Mouse (Mus musculus) midbrain, embryonic 16.5 days (tissue): ENCODE data around the gene Spin2e. TPM values are rescaled to one million over a fixed set of nuclear protein-coding genes. Genes with fewer than 3 reads are reported as not detected.
"Not testable (repeated sequence)": the region's sequence is repeated elsewhere in the genome, so short reads cannot be mapped to it uniquely, and the experiment has no call there.

ENCODE experiments used
- ATAC-seq: fragments of 200-750 bp; cut with Nextera tagmentation; 2 replicates; pipeline ENCODE4 v1.8.0; 2017; ENCODE audit warnings: moderate TSS enrichment
- H3K27ac ChIP-seq: fragments of 300-500 bp; sonication (generic); 2 replicates; pipeline ENCODE4 v1.5.1; 2014; ENCODE audit warnings: mild to moderate bottlenecking, low read length, mixed read lengths
- H3K27me3 ChIP-seq: fragments of 300-500 bp; sonication (generic); 2 replicates; pipeline ENCODE4 v1.6.1; 2014; ENCODE audit warnings: low read depth, low read length, mixed read lengths; ENCODE audit not compliant: control insufficient read depth, insufficient read depth
- H3K36me3 ChIP-seq: fragments of 300-500 bp; sonication (generic); 2 replicates; pipeline ENCODE4 v1.6.1; 2014; ENCODE audit warnings: mild to moderate bottlenecking, low read length, moderate library complexity, mixed read lengths; ENCODE audit not compliant: control insufficient read depth, insufficient read depth
- H3K4me1 ChIP-seq: fragments of 300-500 bp; sonication (generic); 2 replicates; pipeline ENCODE4 v1.6.1; 2014; ENCODE audit warnings: mild to moderate bottlenecking, low read length, mixed read lengths; ENCODE audit not compliant: control insufficient read depth, insufficient read depth
- H3K4me2 ChIP-seq: fragments of 300-500 bp; sonication (generic); 2 replicates; pipeline ENCODE4 v1.6.1; 2014; ENCODE audit warnings: mild to moderate bottlenecking, low read length, mixed read lengths
- H3K4me3 ChIP-seq: fragments of 300-500 bp; sonication (generic); 2 replicates; pipeline ENCODE4 v1.5.1; 2014; ENCODE audit warnings: low read depth, mild to moderate bottlenecking, low read length, moderate library complexity, mixed read lengths
- H3K9ac ChIP-seq: fragments of 300-500 bp; sonication (generic); 2 replicates; pipeline ENCODE4 v1.6.1; 2014; ENCODE audit warnings: low read depth, low read length, mixed read lengths
- H3K9me3 ChIP-seq: fragments of 300-500 bp; sonication (generic); replicated peaks from 2 replicates; pipeline ENCODE4 v1.6.1; 2014; ENCODE audit warnings: mild to moderate bottlenecking, low read length, mixed read lengths; ENCODE audit not compliant: control insufficient read depth, poor library complexity, severe bottlenecking
- WGBS: fragments of 180-500 bp; shearing (Covaris S2); extraction: QIAGEN DNeasy Blood & Tissue Kit; methylation state at CpG from one replicate; pipeline ENCODE4 v1.1.7; 2014; 5-methylcytosine and 5-hydroxymethylcytosine counted together
- polyA plus RNA-seq: library from polyadenylated mRNA; unstranded; fragments of >200 nt; fragmentation: Nextera tagmentation; extraction: Ambion mirVana; gene quantifications from 2 replicates; pipeline ENCODE4 v1.2.1, GENCODE M21; 2015

The Spin2e gene
- polyA plus RNA-seq, result not detected in 2 replicates

GRCm38 (mm10) chrX:31618820-31619219 is at the start of gene Spin2e:
Spin2e (minus strand) TSS chrX:31618920.
- not testable (repeated sequence) for H3K9me3 ChIP-seq, H3K27ac ChIP-seq, H3K9ac ChIP-seq, H3K27me3 ChIP-seq, ATAC-seq, H3K4me1 ChIP-seq, H3K4me3 ChIP-seq, H3K36me3 ChIP-seq, H3K4me2 ChIP-seq
- 73% methylated on average over 1 of the region's 2 CpGs for WGBS

GRCm38 (mm10) chrX:31574183-31574582 is 44.5 kb downstream of the Spin2e start, which contains the start of gene Gm21883:
Gm21883 (minus strand) TSS chrX:31574283.
- not testable (repeated sequence) for H3K9ac ChIP-seq, H3K9me3 ChIP-seq, H3K36me3 ChIP-seq, ATAC-seq, H3K4me1 ChIP-seq, H3K27me3 ChIP-seq, H3K4me3 ChIP-seq, H3K4me2 ChIP-seq, H3K27ac ChIP-seq
- no CpG with 5 or more reads among the region's 1 CpGs for WGBS

Other genes with a start within 250 kb of the Spin2e start
- gene Btbd35f19, start 235.0 kb downstream of the Spin2e start, polyA plus RNA-seq, result not detected in 2 replicates
- not detected in 2 replicates for gene Gm21883, start 44.6 kb downstream of the Spin2e start, polyA plus RNA-seq
- not detected in 2 replicates for gene Btbd35f25, start 98.2 kb upstream of the Spin2e start, polyA plus RNA-seq